Mouse (Mus musculus) neural tube, embryonic 15.5 days (tissue): ENCODE measurements around the gene Tmem132d. TPM values are rescaled to one million over a fixed set of nuclear protein-coding genes. Genes with fewer than 3 reads are reported as not detected.

Source experiments
- ATAC-seq: fragments of 200-750 bp; cut with Nextera tagmentation; 2 replicates; pipeline ENCODE4 v1.8.0; 2017; ENCODE audit warnings: mild to moderate bottlenecking, moderate TSS enrichment, moderate library complexity; ENCODE audit not compliant: low FRiP score
- H3K27ac ChIP-seq: fragments of 300-500 bp; sonication (generic); replicated peaks from 2 replicates; pipeline ENCODE4 v1.5.1; 2015; ENCODE audit warnings: mild to moderate bottlenecking, inconsistent platforms
- H3K27me3 ChIP-seq: fragments of 300-500 bp; sonication (generic); replicated peaks from 2 replicates; pipeline ENCODE4 v1.6.1; 2015; ENCODE audit warnings: inconsistent platforms
- H3K36me3 ChIP-seq: fragments of 300-500 bp; sonication (generic); 2 replicates; pipeline ENCODE4 v1.6.1; 2015; ENCODE audit warnings: inconsistent platforms
- H3K4me1 ChIP-seq: fragments of 300-500 bp; sonication (generic); 2 replicates; pipeline ENCODE4 v1.6.1; 2015; ENCODE audit warnings: inconsistent platforms
- H3K4me2 ChIP-seq: fragments of 300-500 bp; sonication (generic); 2 replicates; pipeline ENCODE4 v1.6.1; 2015; ENCODE audit warnings: inconsistent platforms, mild to moderate bottlenecking, moderate library complexity
- H3K4me3 ChIP-seq: fragments of 300-500 bp; sonication (generic); replicated peaks from 2 replicates; pipeline ENCODE4 v1.5.1; 2015; ENCODE audit warnings: mild to moderate bottlenecking, inconsistent platforms
- H3K9ac ChIP-seq: fragments of 300-500 bp; sonication (generic); replicated peaks from 2 replicates; pipeline ENCODE4 v1.6.1; 2015; ENCODE audit warnings: mild to moderate bottlenecking, inconsistent platforms
- H3K9me3 ChIP-seq: fragments of 300-500 bp; sonication (generic); replicated peaks from 2 replicates; pipeline ENCODE4 v1.6.1; 2016; ENCODE audit warnings: inconsistent platforms
- whole genome bisulfite sequencing: fragments of 180-500 bp; shearing (Covaris S2); methylation state at CpG from one replicate; pipeline ENCODE4 v1.1.7; 2015; ENCODE audit warnings: mixed read lengths; 5-methylcytosine and 5-hydroxymethylcytosine counted together
- polyA plus RNA-seq: library from polyadenylated mRNA; unstranded; fragments of >200 nt; fragmentation: Nextera tagmentation; extraction: Ambion mirVana; gene quantifications from 2 replicates; pipeline ENCODE4 v1.2.1, GENCODE M21; 2015

The Tmem132d gene
- polyA plus RNA-seq, 1 experiment from 2014 or later = 3.1 TPM

DNA sequence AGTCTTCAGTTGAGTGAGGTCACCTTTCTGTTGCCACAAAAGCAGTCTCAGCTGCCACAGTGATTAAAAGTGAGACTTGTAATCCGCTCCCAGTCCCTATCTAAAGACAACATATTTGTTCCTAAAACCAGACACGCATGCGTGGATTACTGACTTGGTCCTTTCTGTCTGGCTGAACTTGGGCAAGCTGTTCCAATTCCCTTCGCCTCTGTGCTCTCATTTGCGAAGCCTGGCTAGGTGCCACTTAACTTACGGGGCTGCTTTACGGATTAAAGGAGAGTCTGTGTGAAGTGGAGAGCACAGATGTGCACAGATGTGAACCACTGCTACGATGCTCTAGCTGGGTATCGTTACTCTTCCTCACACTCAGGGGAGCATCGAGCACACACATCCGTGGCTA, 518.7 kb downstream of the Tmem132d start:
- Histone ChIP-seq H3K9ac (no peak overlapping the region), H3K4me2 (no peak overlapping the region), H3K4me1 (no peaks in the 10 kb centered on the region), H3K4me3 (no peak overlapping the region), H3K27ac (no peak overlapping the region), H3K27me3 (no peaks in the 10 kb centered on the region), H3K36me3 (no peaks in the 10 kb centered on the region), H3K9me3 (no peaks in the 10 kb centered on the region)
- ATAC-seq = no peak
- WGBS = 69% methylated on average over 11 of the region's 11 CpGs

DNA sequence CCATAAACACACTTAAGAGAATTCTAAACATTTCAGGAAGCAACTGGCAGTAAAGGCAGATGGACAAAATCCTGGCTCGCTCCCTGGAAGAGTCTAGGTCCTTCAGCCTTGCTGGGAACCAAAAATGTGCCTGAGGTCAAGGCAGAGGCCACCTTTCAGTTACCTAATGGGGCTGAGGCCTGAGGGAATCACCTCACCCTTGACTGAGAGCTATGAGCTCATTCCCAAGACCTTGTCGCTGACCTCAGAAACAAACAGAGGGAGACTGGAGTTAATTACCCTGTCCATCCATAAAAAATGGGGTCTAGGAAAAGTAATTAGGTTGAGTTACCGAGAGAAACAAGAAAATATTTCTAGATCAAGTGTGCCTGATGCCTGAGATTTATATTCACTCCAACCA, 521.3 kb downstream of the Tmem132d start:
- Histone ChIP-seq H3K27me3 (no peaks in the 10 kb centered on the region), H3K4me1 (no peaks in the 10 kb centered on the region), H3K27ac (no peak overlapping the region), H3K9me3 (no peaks in the 10 kb centered on the region), H3K36me3 (no peaks in the 10 kb centered on the region), H3K9ac (no peak overlapping the region), H3K4me3 (no peak overlapping the region), H3K4me2 (no peak overlapping the region)
- WGBS = 62% methylated on average over 3 of the region's 3 CpGs
- ATAC-seq = no peak

DNA sequence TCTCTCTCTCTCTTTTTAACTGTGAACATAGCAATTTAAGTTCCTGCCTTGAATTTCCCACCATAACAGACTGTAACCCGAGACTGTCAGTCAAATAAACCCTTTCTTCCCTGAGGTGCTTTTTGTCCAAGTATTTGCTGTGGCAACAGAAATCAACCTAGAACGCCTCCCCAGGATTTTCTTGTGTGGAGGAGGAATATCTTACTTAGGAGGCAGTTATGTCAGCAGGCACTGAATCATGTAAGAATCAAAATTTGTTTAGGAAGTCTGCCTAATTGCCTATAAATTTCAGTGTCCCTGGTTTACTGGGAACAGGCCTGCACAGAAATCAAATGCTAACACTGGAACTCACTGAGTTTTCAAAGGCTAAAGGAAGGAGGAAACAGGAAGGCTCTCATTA, 522.5 kb downstream of the Tmem132d start:
- Histone ChIP-seq H3K4me2 (no peak overlapping the region), H3K4me3 (no peak overlapping the region), H3K36me3 (no peaks in the 10 kb centered on the region), H3K9ac (no peak overlapping the region), H3K27me3 (no peaks in the 10 kb centered on the region), H3K4me1 (no peaks in the 10 kb centered on the region), H3K9me3 (no peaks in the 10 kb centered on the region), H3K27ac (no peak overlapping the region)
- 54% methylated on average over 2 of the region's 2 CpGs for whole genome bisulfite sequencing
- no peak for ATAC-seq

DNA sequence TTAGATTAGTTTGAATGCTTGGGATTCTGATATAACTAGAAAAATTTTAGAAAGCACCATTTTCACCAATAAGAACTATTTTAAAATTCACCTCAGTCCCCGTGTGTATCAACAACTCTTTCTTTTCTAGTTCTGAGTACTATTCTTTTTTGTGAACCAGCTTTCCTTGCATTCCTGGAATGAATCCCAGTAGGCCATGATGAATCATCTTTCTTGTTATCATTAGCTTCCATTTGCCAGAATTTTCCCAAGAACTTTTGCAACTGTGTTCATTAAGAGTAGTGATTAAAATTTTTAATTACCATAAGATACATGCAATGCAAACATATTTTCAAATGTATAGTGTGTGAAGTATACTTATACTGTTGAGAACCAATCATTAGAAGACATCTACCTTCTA, 537.7 kb downstream of the Tmem132d start:
- no peak overlapping the region for H3K9ac ChIP-seq
- H3K9me3 ChIP-seq = no peaks in the 10 kb centered on the region
- 95% methylated on average over 1 of the region's 1 CpGs for WGBS
- H3K27ac ChIP-seq = no peak overlapping the region
- no peak overlapping the region for H3K4me2 ChIP-seq
- no peak for ATAC-seq
- no peaks in the 10 kb centered on the region for H3K36me3 ChIP-seq
- H3K4me1 ChIP-seq = no peaks in the 10 kb centered on the region
- H3K27me3 ChIP-seq = no peaks in the 10 kb centered on the region
- H3K4me3 ChIP-seq = no peak overlapping the region

DNA sequence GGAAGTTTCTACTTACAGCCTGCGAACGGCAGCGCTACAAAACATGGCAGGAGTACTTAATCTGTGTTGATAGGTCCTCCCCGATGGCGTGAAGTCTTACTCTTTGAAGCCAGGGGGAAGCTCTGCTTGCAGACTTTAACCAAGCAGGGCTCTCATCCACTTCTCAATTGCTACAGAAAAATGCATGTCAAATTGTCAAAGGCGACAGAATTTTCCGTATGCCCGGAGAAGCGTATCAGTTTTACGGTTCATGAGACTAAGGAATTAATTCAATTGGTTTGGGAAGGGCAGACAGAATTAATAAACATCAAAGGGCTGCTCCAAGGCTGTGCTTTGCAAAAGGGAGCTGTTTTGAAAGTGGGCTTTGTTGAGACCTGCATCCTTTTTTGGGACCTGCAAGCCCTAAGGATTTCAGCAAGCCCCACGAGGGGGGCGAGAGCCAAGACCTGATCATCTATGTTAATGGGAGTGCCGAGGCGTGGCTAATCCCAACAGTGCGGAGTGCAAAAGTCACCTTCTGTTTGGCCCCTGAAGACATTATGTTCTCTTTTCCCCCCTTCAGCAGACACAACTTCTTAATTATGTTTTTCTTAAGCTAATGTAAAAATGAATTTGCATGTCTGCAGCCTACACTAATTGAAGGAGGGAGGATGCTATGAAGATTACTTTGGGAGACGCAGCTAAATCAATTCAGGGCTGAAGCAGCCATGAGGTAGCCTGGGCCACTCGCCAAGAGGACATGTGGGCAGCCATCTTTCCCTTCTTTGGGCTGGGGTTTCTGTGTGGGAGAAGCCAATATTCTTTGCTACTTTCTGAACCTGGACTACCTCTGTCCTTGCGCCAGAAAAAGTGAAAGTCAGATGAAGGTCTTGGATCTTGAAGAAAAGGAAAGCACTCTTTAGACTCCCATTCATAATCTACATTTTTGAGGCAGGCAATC, 547.0 kb downstream of the Tmem132d start:
- Histone ChIP-seq H3K27me3 (no peaks in the 10 kb centered on the region), H3K4me2 (no peak overlapping the region), H3K4me3 (no peak overlapping the region), H3K27ac (no peak overlapping the region), H3K9me3 (no peaks in the 10 kb centered on the region), H3K36me3 (no peaks in the 10 kb centered on the region), H3K9ac (no peak overlapping the region), H3K4me1 (no peaks in the 10 kb centered on the region)
- 69% methylated on average over 18 of the region's 18 CpGs for WGBS
- no peak for ATAC-seq

DNA sequence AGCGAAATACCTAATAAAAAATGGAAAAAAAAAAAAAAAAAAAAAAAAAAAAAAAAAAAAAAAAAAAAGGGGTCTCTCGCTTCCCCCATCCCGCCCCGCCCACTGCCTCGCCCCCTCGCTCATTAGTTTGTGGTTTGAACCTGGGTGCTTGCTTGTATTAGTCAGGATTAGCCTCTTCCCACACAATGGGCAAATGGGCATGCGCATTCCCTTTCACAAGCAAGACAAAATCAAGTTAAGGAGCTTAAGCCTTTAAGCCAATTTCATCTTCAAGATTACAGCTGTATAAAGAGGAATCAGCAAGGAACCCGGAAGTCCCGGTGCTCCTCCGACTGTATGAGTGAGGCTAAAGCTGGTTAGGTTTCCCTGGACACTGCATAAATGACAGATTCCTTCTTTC, 549.9 kb downstream of the Tmem132d start:
- no peaks in the 10 kb centered on the region for H3K36me3 ChIP-seq
- H3K4me1 ChIP-seq = no peaks in the 10 kb centered on the region
- no peak overlapping the region for H3K4me2 ChIP-seq
- H3K4me3 ChIP-seq = no peak overlapping the region
- ATAC-seq = no peak
- 90% methylated on average over 9 of the region's 10 CpGs for WGBS
- H3K9me3 ChIP-seq = no peaks in the 10 kb centered on the region
- H3K9ac ChIP-seq = no peak overlapping the region
- no peaks in the 10 kb centered on the region for H3K27me3 ChIP-seq
- no peak overlapping the region for H3K27ac ChIP-seq

DNA sequence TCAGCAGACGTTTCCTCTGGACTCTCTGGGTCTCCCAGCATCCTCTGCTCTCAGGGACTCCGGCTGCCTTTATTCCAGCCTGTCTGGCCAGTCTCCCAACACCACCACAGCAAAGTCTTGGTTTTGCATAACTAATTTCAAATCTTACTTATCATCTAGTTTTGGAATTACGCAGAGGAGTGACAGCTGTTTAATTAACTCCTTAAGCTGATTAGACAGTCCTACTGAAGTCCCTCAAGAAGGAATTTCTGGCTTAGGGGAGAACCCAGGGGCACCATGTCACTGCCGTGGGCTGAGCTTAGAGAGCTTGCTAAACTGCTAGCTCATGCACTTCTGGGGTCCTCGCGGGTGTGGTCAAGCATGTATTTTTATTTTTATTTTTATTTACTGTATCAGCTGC, 558.4 kb downstream of the Tmem132d start:
- ATAC-seq = no peak
- Histone ChIP-seq H3K4me1 (no peaks in the 10 kb centered on the region), H3K36me3 (no peaks in the 10 kb centered on the region), H3K9ac (no peak overlapping the region), H3K27me3 (no peaks in the 10 kb centered on the region), H3K4me3 (no peak overlapping the region), H3K9me3 (no peaks in the 10 kb centered on the region), H3K4me2 (no peak overlapping the region), H3K27ac (no peak overlapping the region)
- 73% methylated on average over 6 of the region's 6 CpGs for WGBS

DNA sequence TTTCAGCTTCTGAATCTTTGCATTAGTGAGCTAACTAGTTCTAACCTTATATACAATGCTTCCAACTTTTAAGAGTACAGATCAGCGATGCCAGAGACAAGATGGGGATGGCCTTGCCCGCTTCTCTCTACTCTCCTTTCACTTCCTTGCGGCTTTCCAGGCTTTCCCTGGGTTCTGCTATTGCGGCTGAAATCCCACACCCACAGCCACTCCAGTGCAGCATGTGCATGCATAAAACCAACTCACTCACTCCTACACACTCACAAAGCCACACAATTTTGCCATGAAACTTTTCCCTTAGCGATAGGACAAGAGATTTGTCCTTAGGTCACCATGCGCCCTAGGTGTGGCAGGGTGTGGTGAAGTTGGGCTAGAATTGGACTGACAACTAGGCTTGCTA, 567.7 kb downstream of the Tmem132d start:
- ATAC-seq = no peak
- no peak overlapping the region for H3K9ac ChIP-seq
- no peak overlapping the region for H3K4me2 ChIP-seq
- H3K27ac ChIP-seq = no peak overlapping the region
- H3K4me3 ChIP-seq = no peak overlapping the region
- no peaks in the 10 kb centered on the region for H3K9me3 ChIP-seq
- H3K27me3 ChIP-seq = no peaks in the 10 kb centered on the region
- no peaks in the 10 kb centered on the region for H3K36me3 ChIP-seq
- no peaks in the 10 kb centered on the region for H3K4me1 ChIP-seq
- 92% methylated on average over 6 of the region's 6 CpGs for WGBS

DNA sequence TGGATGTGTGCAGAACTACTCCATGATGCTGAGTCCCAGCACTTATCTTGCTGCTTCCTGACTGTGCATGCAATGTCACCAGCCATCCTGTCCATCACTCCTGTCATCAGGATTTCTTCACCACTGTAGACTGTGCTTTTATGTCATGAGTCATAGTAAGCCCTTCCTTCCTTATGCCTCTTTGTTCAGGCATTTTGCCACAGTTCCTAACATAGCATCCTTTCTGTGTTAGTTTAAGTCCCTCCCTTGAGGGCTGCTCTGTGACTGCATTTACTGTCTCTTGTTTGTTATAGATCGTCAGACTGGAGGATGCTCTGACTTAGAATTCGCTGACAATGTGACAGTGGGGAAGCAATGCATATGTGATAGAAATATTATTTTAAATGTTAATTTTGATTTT, 573.2 kb downstream of the Tmem132d start:
- H3K36me3 ChIP-seq = no peaks in the 10 kb centered on the region
- no peak overlapping the region for H3K27ac ChIP-seq
- no peak overlapping the region for H3K9ac ChIP-seq
- H3K9me3 ChIP-seq = no peaks in the 10 kb centered on the region
- WGBS = 62% methylated on average over 2 of the region's 2 CpGs
- H3K4me2 ChIP-seq = no peak overlapping the region
- H3K4me3 ChIP-seq = no peak overlapping the region
- H3K4me1 ChIP-seq = no peaks in the 10 kb centered on the region
- no peaks in the 10 kb centered on the region for H3K27me3 ChIP-seq
- ATAC-seq = no peak

DNA sequence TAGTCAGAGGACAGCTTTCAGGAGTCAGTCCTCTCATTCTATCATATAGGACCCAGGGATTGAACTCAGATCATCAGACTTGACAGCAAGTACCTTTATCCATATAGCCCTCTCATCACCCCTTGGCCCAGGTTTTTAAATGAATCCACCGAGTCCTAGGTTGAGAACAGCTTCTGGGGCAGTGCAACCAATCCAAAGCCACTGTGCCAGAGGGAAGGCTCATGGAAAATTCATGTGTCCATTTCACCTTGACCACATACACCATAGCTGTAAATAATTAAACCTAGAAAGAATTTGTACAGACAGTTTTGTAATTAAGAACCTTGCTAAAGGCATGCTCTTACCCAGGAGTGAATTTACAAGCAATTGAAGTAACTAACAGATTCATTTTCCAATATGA, 580.6 kb downstream of the Tmem132d start:
- Histone ChIP-seq H3K4me3 (no peak overlapping the region), H3K36me3 (no peaks in the 10 kb centered on the region), H3K4me2 (no peak overlapping the region), H3K9ac (no peak overlapping the region), H3K27me3 (no peaks in the 10 kb centered on the region), H3K27ac (no peak overlapping the region), H3K9me3 (no peaks in the 10 kb centered on the region), H3K4me1 (no peaks in the 10 kb centered on the region)
- no peak for ATAC-seq
- 94% methylated on average over 1 of the region's 1 CpGs for WGBS

DNA sequence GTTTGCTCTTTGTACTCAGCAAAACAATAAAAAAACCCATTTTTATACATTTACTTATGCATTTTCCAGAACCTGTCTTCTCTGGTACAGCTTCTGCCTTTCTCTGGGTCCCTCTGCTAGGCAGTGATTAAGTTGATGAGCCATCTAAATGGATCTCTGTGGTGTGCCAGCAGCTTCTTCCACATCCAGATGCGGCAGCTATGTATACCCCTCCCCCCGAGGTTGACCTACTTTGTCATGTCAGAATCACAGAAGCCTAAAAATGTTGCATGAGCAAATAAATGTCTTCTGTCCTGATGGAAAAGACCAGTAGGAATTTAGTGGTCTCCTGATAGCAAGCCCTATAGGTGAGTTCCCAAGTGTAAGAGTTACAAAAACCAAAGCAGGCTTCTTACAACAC, 601.1 kb downstream of the Tmem132d start:
- H3K27ac ChIP-seq = no peak overlapping the region
- H3K4me1 ChIP-seq = no peaks in the 10 kb centered on the region
- no peaks in the 10 kb centered on the region for H3K9me3 ChIP-seq
- no peaks in the 10 kb centered on the region for H3K36me3 ChIP-seq
- H3K27me3 ChIP-seq = no peaks in the 10 kb centered on the region
- ATAC-seq = no peak
- H3K9ac ChIP-seq = no peak overlapping the region
- H3K4me2 ChIP-seq = no peak overlapping the region
- WGBS = 75% methylated on average over 2 of the region's 2 CpGs
- H3K4me3 ChIP-seq = no peak overlapping the region

DNA sequence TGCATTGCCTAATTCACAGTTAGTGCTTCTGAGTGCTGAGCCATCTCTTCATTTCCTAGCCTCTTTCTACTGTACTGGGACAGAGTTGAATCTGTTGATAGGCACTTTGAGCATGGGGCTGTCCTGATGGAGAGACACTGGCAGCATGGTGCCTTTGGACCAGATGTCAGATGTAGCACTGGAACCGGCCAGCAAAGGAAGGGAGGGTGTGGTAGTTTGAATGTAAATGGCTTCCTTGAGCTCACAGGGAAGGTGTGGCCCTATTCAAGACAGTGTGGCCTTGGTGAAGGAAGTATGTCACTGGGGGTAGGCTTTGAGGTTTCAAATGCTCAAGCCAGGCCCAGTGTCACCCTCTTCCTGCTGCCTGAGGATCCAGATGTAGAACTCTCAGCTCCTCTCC, 602.0 kb downstream of the Tmem132d start:
- H3K36me3 ChIP-seq = no peaks in the 10 kb centered on the region
- H3K9me3 ChIP-seq = no peaks in the 10 kb centered on the region
- WGBS = 79% methylated on average over 1 of the region's 1 CpGs
- no peak overlapping the region for H3K27ac ChIP-seq
- no peak overlapping the region for H3K4me2 ChIP-seq
- no peak overlapping the region for H3K4me3 ChIP-seq
- H3K9ac ChIP-seq = no peak overlapping the region
- no peaks in the 10 kb centered on the region for H3K27me3 ChIP-seq
- no peaks in the 10 kb centered on the region for H3K4me1 ChIP-seq
- no peak for ATAC-seq
